In genomic region chr4:95277989-95278713, GRCm38 (mm10) we compare ENCODE assay signal across 10 mouse cellular contexts.
DNase-seq lines count a peak whose midpoint lies in the region; ATAC-seq lines count a peak whose summit lies in the region.
"Had no signal": no experiment of that assay in that cellular context is flagged by ENCODE, and none has a peak within 500 bp of the region (broad histone marks: within the 10 kb centered on the region; RNA-seq: fewer than 3 reads in every experiment).

No protein-coding gene starts in this region.

- no peaks in the 10 kb centered on the region for H3K27me3 ChIP-seq in heart, embryonic 13.5 days (replicated peaks)

- peaks cover 8% of the 10 kb centered on the region; the same call in 1 of the 2 replicates for H3K4me1 ChIP-seq in heart, embryonic 13.5 days

- H3K9me3 ChIP-seq in heart, embryonic 13.5 days, result no peaks in the 10 kb centered on the region
- H3K9me3 ChIP-seq: G1E had no signal

- WGBS in heart, embryonic 13.5 days, result 55% methylated on average over 11 of the region's 11 CpGs

- H3K4me3 ChIP-seq in heart, embryonic 13.5 days, result no peak overlapping the region

- no peak for DNase-seq in heart, adult 8-10 months (ENCODE audit: low spot score)
- DNase-seq in CD4-positive, CD25-positive, alpha-beta regulatory T cell, adult 2 months (ENCODE audit: low read depth, low spot score), result peak; percentile 60
- no peak for DNase-seq in cerebellum, adult 8-10 months
- no peak for DNase-seq in urinary bladder, postnatal 4 days (ENCODE audit: low spot score in 2 of 2)
- DNase-seq: cerebellum, postnatal 36 days had no signal

- no peak for ATAC-seq in heart, embryonic 13.5 days (ENCODE audit: extremely low read depth, insufficient number of reproducible peaks, low FRiP score, low TSS enrichment)
- ATAC-seq in granulocyte monocyte progenitor cell, adult 5-6 weeks (replicated peaks; ENCODE audit: poor library complexity, severe bottlenecking), result peak; percentile 76
- peak; percentile 52 for ATAC-seq in megakaryocyte progenitor cell, adult 5-6 weeks (replicated peaks; ENCODE audit: poor library complexity)
- ATAC-seq in frontal cortex, adult (ENCODE audit: low TSS enrichment), result no peak

- H3K4me2 ChIP-seq in heart, embryonic 13.5 days, result no peak overlapping the region

- H3K27ac ChIP-seq in heart, embryonic 13.5 days (replicated peaks), result peak overlapping the region; percentile 18; the same call in 1 of the 2 replicates

- peak overlapping the region; percentile 40; the same call in 1 of the 2 replicates for H3K9ac ChIP-seq in heart, embryonic 13.5 days

- no peaks in the 10 kb centered on the region for H3K36me3 ChIP-seq in heart, embryonic 13.5 days
- H3K36me3 ChIP-seq: G1E had no signal

Comparison
In these comparisons a context has a peak if more than half of its experiments do, and no peak if none do; other contexts are left out.
1. ATAC-seq: peak in granulocyte monocyte progenitor cell, adult 5-6 weeks (single experiment) and megakaryocyte progenitor cell, adult 5-6 weeks (single experiment); none in heart, embryonic 13.5 days (single experiment) and frontal cortex, adult (single experiment).